Mouse (Mus musculus): ENCODE data around the gene Cenps. TPM values are rescaled to one million over a fixed set of nuclear protein-coding genes. Genes with fewer than 3 reads are reported as not detected.
"Not testable (repeated sequence)": the region's sequence is repeated elsewhere in the genome, so short reads cannot be mapped to it uniquely, and the experiment has no call there.

The Cenps gene
- polyA plus RNA-seq, 1 experiment from 2014 or later, result 37.0 TPM

DNA sequence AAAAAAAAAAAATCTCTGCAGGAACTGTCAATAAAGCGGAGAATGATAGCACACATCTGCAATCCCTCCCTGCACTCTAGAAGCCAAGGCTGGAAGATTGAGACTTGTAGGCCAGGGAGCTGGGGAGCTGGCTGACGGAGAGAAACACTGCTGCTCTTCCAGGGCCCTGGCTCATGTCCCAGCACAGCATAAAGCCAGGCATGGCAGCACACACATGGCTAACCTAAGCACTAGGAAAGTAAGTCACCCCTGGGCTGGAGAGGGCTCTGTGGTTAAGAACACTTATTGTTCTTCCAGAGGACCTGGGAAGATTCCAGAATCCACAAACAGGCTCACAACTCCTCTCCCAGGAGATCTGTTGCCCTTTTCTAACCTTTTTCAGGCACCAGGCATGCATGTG is 35.2 kb upstream of the Cenps start:
- Histone ChIP-seq H3K4me2 (no peak overlapping the region), H3K9ac (ENCODE audit: low read depth, low read length) (no peak overlapping the region), H3K4me3 (ENCODE audit: low read depth, low read length) (no peak overlapping the region), H3K9me3 (ENCODE audit: control insufficient read depth, low read length) (no peaks in the 10 kb centered on the region), H3K27me3 (replicated peaks; ENCODE audit: control insufficient read depth, insufficient read depth, low read length) (no peaks in the 10 kb centered on the region), H3K36me3 (ENCODE audit: control insufficient read depth, insufficient read depth, low read length) (no peaks in the 10 kb centered on the region), H3K27ac (ENCODE audit: low read depth, low read length) (no peak overlapping the region), H3K4me1 (replicated peaks; ENCODE audit: control insufficient read depth, insufficient read depth, low read length) (peaks cover 5% of the 10 kb centered on the region)
- 81% methylated on average over 2 of the region's 2 CpGs for WGBS
- DNase-seq (ENCODE audit: low spot score) (no peak), ATAC-seq (replicated peaks; ENCODE audit: low FRiP score) (no peak)

DNA sequence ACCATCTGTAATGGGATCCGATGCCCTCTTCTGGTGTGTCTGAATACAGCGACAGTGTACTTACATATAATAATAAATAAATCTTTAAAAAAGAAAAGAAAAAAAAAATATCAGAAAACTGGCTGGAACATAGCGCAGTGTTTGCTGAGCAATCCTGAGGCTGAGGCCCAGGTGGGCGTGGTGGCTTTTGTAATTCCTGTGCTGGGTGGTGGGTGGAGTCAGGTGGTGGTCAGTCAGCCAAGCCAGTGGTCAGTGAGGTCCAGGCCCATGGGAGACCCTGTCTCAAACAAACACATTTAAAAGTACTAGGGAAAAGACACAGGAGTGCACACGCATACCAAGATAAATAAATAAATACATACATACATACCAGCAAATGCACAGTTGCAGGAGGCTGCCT is 34.7 kb upstream of the Cenps start:
- Histone ChIP-seq H3K36me3 (ENCODE audit: control insufficient read depth, insufficient read depth, low read length) (no peaks in the 10 kb centered on the region), H3K9ac (ENCODE audit: low read depth, low read length) (no peak overlapping the region), H3K4me2 (no peak overlapping the region), H3K9me3 (ENCODE audit: control insufficient read depth, low read length) (no peaks in the 10 kb centered on the region), H3K27ac (ENCODE audit: low read depth, low read length) (no peak overlapping the region), H3K4me1 (replicated peaks; ENCODE audit: control insufficient read depth, insufficient read depth, low read length) (peaks cover 5% of the 10 kb centered on the region), H3K27me3 (replicated peaks; ENCODE audit: control insufficient read depth, insufficient read depth, low read length) (no peaks in the 10 kb centered on the region), H3K4me3 (ENCODE audit: low read depth, low read length) (no peak overlapping the region)
- WGBS, result 85% methylated on average over 5 of the region's 5 CpGs
- DNase-seq (ENCODE audit: low spot score) (no peak), ATAC-seq (replicated peaks; ENCODE audit: low FRiP score) (no peak)

DNA sequence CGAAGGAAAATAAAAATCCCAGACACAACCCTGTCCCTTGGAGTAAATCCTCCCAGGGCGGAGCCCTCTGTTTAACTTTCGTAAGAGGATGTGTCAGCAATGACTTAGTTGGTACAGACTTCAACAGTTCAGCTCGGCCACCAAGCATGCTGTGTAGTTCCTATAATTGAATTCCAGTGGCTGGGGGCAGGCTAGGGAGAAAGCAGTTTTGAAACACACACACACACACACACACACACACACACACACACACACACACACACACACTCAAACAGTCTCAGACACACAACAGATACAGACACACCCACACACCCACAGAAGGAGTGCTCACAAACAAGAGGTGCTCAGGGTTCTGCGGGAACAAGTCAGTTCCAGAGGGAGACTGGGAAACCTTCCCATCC is 34.2 kb upstream of the Cenps start:
- H3K27ac ChIP-seq (ENCODE audit: low read depth, low read length), result no peak overlapping the region
- H3K36me3 ChIP-seq (ENCODE audit: control insufficient read depth, insufficient read depth, low read length), result no peaks in the 10 kb centered on the region
- no peak overlapping the region for H3K4me2 ChIP-seq
- H3K27me3 ChIP-seq (replicated peaks; ENCODE audit: control insufficient read depth, insufficient read depth, low read length), result no peaks in the 10 kb centered on the region
- H3K9ac ChIP-seq (ENCODE audit: low read depth, low read length), result no peak overlapping the region
- peaks cover 5% of the 10 kb centered on the region for H3K4me1 ChIP-seq (replicated peaks; ENCODE audit: control insufficient read depth, insufficient read depth, low read length)
- no peak overlapping the region for H3K4me3 ChIP-seq (ENCODE audit: low read depth, low read length)
- no peaks in the 10 kb centered on the region for H3K9me3 ChIP-seq (ENCODE audit: control insufficient read depth, low read length)
- WGBS, result 62% methylated on average over 5 of the region's 5 CpGs
- DNase-seq (ENCODE audit: low spot score) (no peak), ATAC-seq (replicated peaks; ENCODE audit: low FRiP score) (no peak)

DNA sequence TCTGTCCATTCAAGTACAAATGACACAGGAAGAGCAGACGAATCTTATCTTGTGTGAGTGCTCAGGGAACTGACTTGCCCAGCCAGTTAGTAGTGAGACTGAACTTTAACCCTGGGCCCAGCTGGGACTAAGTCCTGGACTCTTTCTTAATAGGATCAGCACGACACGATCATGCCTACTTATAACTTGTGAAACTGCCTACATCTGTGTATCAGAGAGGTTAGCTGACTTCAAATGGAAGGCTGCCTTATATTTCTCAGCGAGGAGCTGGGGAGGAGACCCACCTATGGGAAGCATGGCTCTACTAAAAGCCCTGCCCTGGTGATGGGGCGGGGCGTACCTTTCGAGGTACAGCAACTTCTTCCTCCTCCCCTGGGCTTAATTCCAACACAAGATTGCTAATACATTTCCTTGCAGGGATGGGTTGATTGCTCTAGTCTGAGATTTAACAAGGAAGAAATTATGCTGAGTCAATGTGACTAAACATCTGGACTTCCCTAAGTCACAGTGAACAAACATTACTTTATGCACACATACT is 33.0 kb upstream of the Cenps start:
- Histone ChIP-seq H3K4me3 (ENCODE audit: low read depth, low read length) (no peak overlapping the region), H3K9ac (ENCODE audit: low read depth, low read length) (no peak overlapping the region), H3K27ac (ENCODE audit: low read depth, low read length) (no peak overlapping the region), H3K9me3 (ENCODE audit: control insufficient read depth, low read length) (no peaks in the 10 kb centered on the region), H3K27me3 (replicated peaks; ENCODE audit: control insufficient read depth, insufficient read depth, low read length) (no peaks in the 10 kb centered on the region), H3K36me3 (ENCODE audit: control insufficient read depth, insufficient read depth, low read length) (no peaks in the 10 kb centered on the region), H3K4me1 (replicated peaks; ENCODE audit: control insufficient read depth, insufficient read depth, low read length) (peaks cover 7% of the 10 kb centered on the region), H3K4me2 (no peak overlapping the region)
- no peak for ATAC-seq (replicated peaks; ENCODE audit: low FRiP score)
- no peak for DNase-seq (ENCODE audit: low spot score)
- WGBS, result 58% methylated on average over 7 of the region's 7 CpGs

DNA sequence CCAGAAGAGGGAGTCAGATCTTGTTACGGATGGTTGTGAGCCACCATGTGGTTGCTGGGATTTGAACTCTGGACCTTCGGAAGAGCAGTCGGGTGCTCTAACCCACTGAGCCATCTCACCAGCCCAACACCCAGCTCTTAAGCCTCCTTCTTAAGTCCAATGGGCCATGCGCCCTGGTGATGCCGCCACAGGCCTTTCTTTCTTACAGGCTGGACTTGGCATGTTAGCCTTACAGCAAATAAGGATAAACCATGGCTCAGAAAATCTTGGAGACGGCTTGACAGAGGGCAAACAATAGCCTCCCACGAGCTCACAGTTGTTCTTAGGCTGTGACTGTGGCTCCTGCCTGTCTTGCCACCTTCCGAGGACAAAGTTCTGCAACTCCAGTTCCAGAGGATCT is 32.5 kb upstream of the Cenps start:
- H3K9me3 ChIP-seq (ENCODE audit: control insufficient read depth, low read length); H3K36me3 ChIP-seq (ENCODE audit: control insufficient read depth, insufficient read depth, low read length); ATAC-seq (replicated peaks; ENCODE audit: low FRiP score); H3K27ac ChIP-seq (ENCODE audit: low read depth, low read length); H3K4me3 ChIP-seq (ENCODE audit: low read depth, low read length); H3K9ac ChIP-seq (ENCODE audit: low read depth, low read length); H3K4me2 ChIP-seq; DNase-seq (ENCODE audit: low spot score); H3K27me3 ChIP-seq (replicated peaks; ENCODE audit: control insufficient read depth, insufficient read depth, low read length): not testable (repeated sequence)
- H3K4me1 ChIP-seq (replicated peaks; ENCODE audit: control insufficient read depth, insufficient read depth, low read length), result peaks cover 11% of the 10 kb centered on the region
- WGBS, result 79% methylated on average over 7 of the region's 8 CpGs

DNA sequence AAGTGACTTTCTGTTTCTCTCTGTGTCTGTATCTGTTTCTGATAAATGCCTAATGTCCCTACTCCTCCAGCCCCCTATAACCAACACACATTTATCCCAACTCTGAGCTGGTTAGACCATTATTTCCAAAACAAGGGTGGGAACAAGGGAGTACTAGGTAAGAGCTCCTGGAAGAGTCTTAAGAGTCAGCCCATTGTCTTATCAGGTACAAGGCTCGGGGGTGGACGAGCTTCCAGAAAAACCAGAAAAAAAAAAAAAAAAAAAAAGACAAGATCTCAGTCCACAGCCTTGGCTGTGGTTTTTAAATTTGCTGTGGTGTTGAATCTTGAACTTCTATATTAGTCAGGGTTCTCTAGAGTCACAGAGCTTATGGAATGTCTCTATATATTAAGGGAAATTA is 30.6 kb upstream of the Cenps start:
- Histone ChIP-seq H3K4me2 (peak overlapping the region; percentile 79), H3K36me3 (ENCODE audit: control insufficient read depth, insufficient read depth, low read length) (no peaks in the 10 kb centered on the region; the same call in 1 of the 2 replicates), H3K4me1 (replicated peaks; ENCODE audit: control insufficient read depth, insufficient read depth, low read length) (peaks cover 11% of the 10 kb centered on the region), H3K4me3 (ENCODE audit: low read depth, low read length) (peak overlapping the region; percentile 86), H3K9me3 (ENCODE audit: control insufficient read depth, low read length) (no peaks in the 10 kb centered on the region), H3K9ac (ENCODE audit: low read depth, low read length) (no peak overlapping the region), H3K27ac (ENCODE audit: low read depth, low read length) (no peak overlapping the region), H3K27me3 (replicated peaks; ENCODE audit: control insufficient read depth, insufficient read depth, low read length) (no peaks in the 10 kb centered on the region)
- 27% methylated on average over 2 of the region's 2 CpGs for WGBS
- ATAC-seq (replicated peaks; ENCODE audit: low FRiP score) (no peak), DNase-seq (ENCODE audit: low spot score) (no peak)

DNA sequence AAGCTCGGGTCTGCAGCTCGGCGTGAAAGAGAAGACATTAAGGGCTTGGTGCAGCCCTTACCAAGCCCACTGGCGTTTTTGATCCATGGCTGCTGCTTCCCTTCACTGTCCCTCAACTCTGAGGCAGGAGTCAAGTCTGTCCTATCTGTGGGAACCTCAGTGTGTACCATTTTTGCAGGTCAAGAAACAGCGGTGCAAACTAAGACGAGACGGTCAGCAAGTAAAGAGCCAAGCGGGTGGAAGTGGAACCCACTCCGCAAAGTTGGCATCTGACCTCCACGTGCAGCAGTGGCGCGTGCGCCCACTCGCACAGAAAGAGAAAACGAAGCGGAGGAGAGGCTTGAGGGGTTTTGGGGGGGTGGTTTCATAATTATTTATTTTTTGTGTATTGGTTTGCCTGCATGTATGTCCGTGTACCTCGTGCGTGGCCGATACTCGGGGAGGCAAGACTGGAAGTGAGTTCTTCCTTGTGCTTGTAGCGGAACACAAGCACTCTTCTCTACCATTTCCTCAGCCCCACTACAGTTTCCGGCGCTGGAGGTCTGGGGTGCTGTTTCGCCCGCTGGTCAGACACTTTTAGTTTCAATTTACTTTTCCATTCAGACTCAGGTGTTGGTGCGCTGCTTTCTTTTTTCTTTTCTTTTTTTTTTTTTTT is 29.7 kb upstream of the Cenps start:
- WGBS, result 2% methylated on average over 27 of the region's 27 CpGs
- peaks cover 2% of the 10 kb centered on the region; the same call in 1 of the 2 replicates for H3K36me3 ChIP-seq (ENCODE audit: control insufficient read depth, insufficient read depth, low read length)
- no peaks in the 10 kb centered on the region for H3K9me3 ChIP-seq (ENCODE audit: control insufficient read depth, low read length)
- H3K9ac ChIP-seq (ENCODE audit: low read depth, low read length), result peak overlapping the region; percentile 73
- peaks cover 9% of the 10 kb centered on the region for H3K4me1 ChIP-seq (replicated peaks; ENCODE audit: control insufficient read depth, insufficient read depth, low read length)
- DNase-seq (ENCODE audit: low spot score) (peak; percentile 72), ATAC-seq (replicated peaks; ENCODE audit: low FRiP score) (peak; percentile 40)
- H3K4me2 ChIP-seq, result peak overlapping the region; percentile 79
- no peaks in the 10 kb centered on the region for H3K27me3 ChIP-seq (replicated peaks; ENCODE audit: control insufficient read depth, insufficient read depth, low read length)
- H3K4me3 ChIP-seq (ENCODE audit: low read depth, low read length), result peak overlapping the region; percentile 86
- H3K27ac ChIP-seq (ENCODE audit: low read depth, low read length), result peak overlapping the region; percentile 70

DNA sequence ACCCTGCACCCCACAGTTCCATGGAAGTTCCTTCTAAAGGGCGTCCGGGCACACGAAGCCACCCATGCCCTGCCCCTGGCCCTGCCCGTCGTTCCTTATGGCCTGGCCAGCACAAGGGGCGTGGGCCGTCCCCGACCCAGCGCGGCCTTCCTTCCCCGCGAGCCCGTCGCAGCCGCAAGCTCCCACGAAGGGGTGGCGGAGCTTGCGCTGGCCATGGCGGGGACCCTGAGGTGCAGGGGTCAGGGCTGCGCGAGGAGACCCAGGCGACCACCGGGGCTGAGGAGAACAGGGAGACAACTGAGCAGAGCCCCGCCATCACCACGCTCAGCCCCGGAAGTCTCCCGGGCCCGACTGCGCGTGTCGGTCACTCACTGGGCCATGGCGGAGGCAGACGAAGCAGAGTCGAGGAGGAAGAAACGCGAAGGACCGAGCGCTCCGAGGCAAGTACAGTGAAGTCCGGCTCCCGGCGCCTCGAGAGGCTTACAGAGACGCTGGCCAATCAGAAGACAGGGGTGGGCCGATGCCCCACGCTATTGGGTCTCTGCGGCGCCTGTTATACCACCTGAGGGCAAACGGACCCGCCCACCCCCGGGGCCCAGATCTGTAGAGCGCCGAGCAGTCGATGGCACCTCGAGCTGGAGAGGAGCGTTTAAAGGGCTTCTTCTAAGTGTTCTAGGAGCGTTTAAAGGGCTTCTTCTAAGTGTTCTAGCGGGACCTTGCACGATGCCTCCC is 29.0 kb upstream of the Cenps start, which contains the start of gene Pgd:
Gene Pgd (minus strand): TSS at position 557 of the 732 bp plus-strand sequence.
- Histone ChIP-seq H3K4me1 (replicated peaks; ENCODE audit: control insufficient read depth, insufficient read depth, low read length) (peaks cover 8% of the 10 kb centered on the region), H3K4me3 (ENCODE audit: low read depth, low read length) (peak within 1 kb of the TSS; percentile 86), H3K9me3 (ENCODE audit: control insufficient read depth, low read length) (no peaks in the 10 kb centered on the region), H3K9ac (ENCODE audit: low read depth, low read length) (peak within 1 kb of the TSS; percentile 87), H3K27ac (ENCODE audit: low read depth, low read length) (peak within 1 kb of the TSS; percentile 71), H3K36me3 (ENCODE audit: control insufficient read depth, insufficient read depth, low read length) (peaks cover 3% of the 10 kb centered on the region; the same call in 1 of the 2 replicates), H3K27me3 (replicated peaks; ENCODE audit: control insufficient read depth, insufficient read depth, low read length) (no peaks in the 10 kb centered on the region), H3K4me2 (peak within 1 kb of the TSS; percentile 86)
- ATAC-seq (replicated peaks; ENCODE audit: low FRiP score), result peak; percentile 99
- peak; percentile 95 for DNase-seq (ENCODE audit: low spot score)
- 0% methylated on average over 59 of the region's 59 CpGs for WGBS

Measured in liver, embryonic 11.5 days (tissue).